Mouse (Mus musculus) kidney, adult 2 months (tissue): ENCODE measurements around the gene Tprg.

Experiments used
- CTCF ChIP-seq: fragments of 200-500 bp; conservative IDR thresholded peaks from 2 replicates; pipeline ENCODE4 v1.5.1; 2011; ENCODE audit warnings: low read depth, mild to moderate bottlenecking, control low read depth, low read length, moderate library complexity, mixed read lengths; ENCODE audit not compliant: insufficient read depth, insufficient read length
- POLR2A ChIP-seq: fragments of 200-500 bp; IDR thresholded peaks from one replicate; pipeline ENCODE4 v1.6.1; 2011; ENCODE audit warnings: low read depth, low read length, control low read depth

DNA sequence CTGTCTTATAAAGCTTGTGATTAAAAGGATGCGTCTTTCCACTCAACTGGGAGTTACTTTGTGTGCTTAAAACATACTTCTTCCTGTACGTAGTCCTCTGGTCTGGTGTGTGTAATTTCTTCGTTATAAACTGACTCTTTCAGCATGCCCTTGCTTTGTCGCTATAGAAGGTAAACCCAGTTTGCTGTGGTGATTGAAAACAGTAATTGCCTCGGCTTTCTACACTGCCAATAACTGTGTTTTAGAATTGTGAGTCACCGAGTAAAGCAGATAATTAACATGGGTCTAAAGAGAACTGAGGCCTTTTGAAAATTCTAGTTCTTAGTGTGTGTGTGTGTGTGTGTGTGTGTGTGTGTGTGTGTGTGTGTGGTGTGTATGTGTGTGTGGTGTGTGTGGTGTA lies 121.4 kb downstream of the Tprg start:
- TF ChIP-seq CTCF (no peak), POLR2A (no peak)
